Mouse (Mus musculus): Measurements from ENCODE around the gene Csnk1d.

Csnk1d gene

DNA sequence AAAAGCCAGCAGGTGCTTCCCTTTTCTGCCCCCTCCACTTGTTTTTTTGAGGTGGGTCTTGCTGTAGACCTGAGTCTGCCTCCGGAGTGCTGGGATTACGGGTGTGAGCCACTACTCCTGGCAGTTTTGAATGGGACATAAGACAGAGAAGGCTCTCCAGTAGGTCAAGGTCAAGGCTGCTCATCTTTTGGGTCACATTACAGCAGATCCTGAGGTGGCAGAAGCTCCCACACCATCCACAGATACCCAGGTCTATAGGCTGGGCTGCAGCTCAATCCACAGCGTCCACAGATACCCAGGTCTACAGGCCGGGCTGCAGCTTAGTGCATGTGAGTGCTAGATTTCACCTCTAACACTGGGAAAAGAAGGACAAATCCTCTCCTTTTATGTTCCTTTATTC, 77.3 kb downstream of the Csnk1d start:
- POLR2A ChIA-PET: interaction anchor here in 1 of 4 experiments (1.1 kb wide), 1 partner anchor 13 kb away, joined by 4 read pairs; no protein-coding TSS in a partner anchor
- CTCF ChIA-PET: interaction anchor here in 2 of 4 experiments (0.5 to 2.0 kb wide), 4 partner anchors 8 to 406 kb away, joined by 3 to 9 read pairs (median 3); no protein-coding TSS in a partner anchor
